Mouse (Mus musculus): ENCODE results near the gene Tpt1.

GRCm38 (mm10) chr14:75892118-75892517 is 47.2 kb downstream of the Tpt1 start:
- TF ChIP-seq POLR2A (IDR thresholded peaks at IDR 0.05; ENCODE audit: borderline replicate concordance, low read depth, low read length): no peak
- no peak for TF ChIP-seq CTCF (IDR thresholded peaks at IDR 0.05; ENCODE audit: low read depth, low read length)

Data from bone marrow macrophage, adult 2 months (primary cell).